Mouse (Mus musculus): ENCODE results near the gene Hsp90b1. TPM values are rescaled to one million over a fixed set of nuclear protein-coding genes. Genes with fewer than 3 reads are reported as not detected.

Hsp90b1 gene
- polyA plus RNA-seq (2014; fragmentation: Nextera tagmentation; extraction: Ambion mirVana), result 317 and 318 TPM in 2 replicates

DNA sequence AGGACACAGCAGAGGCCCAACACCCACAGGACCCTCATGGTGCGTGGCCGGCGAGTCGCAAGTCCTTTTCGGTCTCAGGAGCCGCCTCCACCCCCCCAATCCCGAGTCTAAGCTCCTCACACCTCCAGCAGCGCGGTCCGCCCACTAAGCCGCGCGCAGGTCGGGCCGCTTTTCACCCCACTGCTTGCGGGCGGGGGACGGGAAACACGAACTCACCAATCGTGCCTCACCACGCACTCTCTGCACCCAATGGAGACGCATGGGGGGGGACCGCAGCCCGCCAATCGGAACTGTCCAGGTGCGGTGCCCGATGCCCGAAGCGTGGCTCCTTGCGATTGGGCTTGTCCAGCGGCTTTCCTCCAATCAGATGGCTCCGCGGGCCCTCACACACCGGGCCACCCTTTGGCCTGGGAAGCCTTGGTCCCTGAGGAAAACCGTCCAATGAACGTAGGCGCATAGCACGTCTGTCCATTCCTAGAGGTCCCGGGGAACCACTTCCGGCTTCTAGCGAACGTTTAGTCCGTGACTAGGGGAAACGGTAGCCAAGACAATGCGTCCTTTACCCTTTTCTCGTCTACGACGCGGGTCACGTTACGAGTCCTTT lies at the start of gene Hsp90b1, which contains the start of gene Ttc41:
Gene Hsp90b1 (minus strand): TSS at position 192 of the 604 bp plus-strand sequence.
Gene Ttc41 (plus strand): TSS at position 494 of the 604 bp plus-strand sequence.
- ATAC-seq (ENCODE audit: insufficient number of reproducible peaks, insufficient read depth, low FRiP score, low read depth), result peak; percentile 98
- WGBS, result under 1% methylated on average over 51 of the region's 51 CpGs

DNA sequence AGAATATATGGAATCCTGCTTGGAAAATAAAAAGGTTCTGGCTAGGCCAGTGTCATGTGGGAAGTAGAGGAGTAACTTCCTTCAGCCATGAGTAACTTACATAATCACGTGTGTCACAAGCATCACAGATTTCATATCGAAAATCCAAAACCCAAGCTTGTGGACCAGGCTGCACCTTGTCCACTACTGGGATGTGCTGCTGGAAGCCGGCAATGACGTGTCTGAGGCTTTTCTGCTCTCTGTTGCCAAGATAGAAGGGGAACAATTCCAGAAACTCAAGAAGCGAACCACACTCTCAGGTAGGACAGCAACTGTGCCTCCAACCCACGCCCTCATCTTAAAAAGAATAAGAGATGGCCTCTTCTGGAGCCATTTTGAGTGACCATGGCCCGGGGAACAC lies 39.0 kb upstream of the Hsp90b1 start:
- H3K4me3 ChIP-seq (ENCODE audit: control insufficient read depth in 1 of 2, insufficient read depth in 1 of 2, low read depth in 1 of 2, low read length in 2 of 2), result no peak overlapping the region
- ATAC-seq (ENCODE audit: insufficient number of reproducible peaks, insufficient read depth, low FRiP score, low read depth), result no peak
- no peak overlapping the region for H3K27ac ChIP-seq (replicated peaks in 1 of 2; ENCODE audit: control insufficient read depth in 1 of 2, insufficient read depth in 1 of 2, low read depth in 2 of 2, low read length in 2 of 2)
- WGBS, result 84% methylated on average over 7 of the region's 7 CpGs
- H3K4me2 ChIP-seq (ENCODE audit: low read length), result no peak overlapping the region
- H3K4me1 ChIP-seq (ENCODE audit: control insufficient read depth in 2 of 2, insufficient read depth in 2 of 2, low read length in 2 of 2), result no peaks in the 10 kb centered on the region
- no peak overlapping the region for H3K9ac ChIP-seq (ENCODE audit: low read length)
- no peaks in the 10 kb centered on the region for H3K36me3 ChIP-seq (ENCODE audit: control insufficient read depth, insufficient read depth, low read length)
- no peaks in the 10 kb centered on the region for H3K9me3 ChIP-seq (ENCODE audit: control insufficient read depth, low read length)
- H3K27me3 ChIP-seq (ENCODE audit: control insufficient read depth, insufficient read depth, low read length), result no peaks in the 10 kb centered on the region

More for the DNA sequence above, at the start of gene Hsp90b1, which contains the start of gene Ttc41:
- H3K9ac ChIP-seq (ENCODE audit: low read length), result peak within 1 kb of the TSS; percentile 99
- H3K4me1 ChIP-seq (ENCODE audit: control insufficient read depth in 2 of 2, insufficient read depth in 2 of 2, low read length in 2 of 2), result peaks cover 2 to 41% of the 10 kb centered on the region in 2 experiments; a peak in 3 of 4 replicates
- no peaks in the 10 kb centered on the region for H3K27me3 ChIP-seq (ENCODE audit: control insufficient read depth, insufficient read depth, low read length)
- peaks cover 36% of the 10 kb centered on the region for H3K36me3 ChIP-seq (ENCODE audit: control insufficient read depth, insufficient read depth, low read length)
- no peaks in the 10 kb centered on the region for H3K9me3 ChIP-seq (ENCODE audit: control insufficient read depth, low read length)
- H3K4me3 ChIP-seq (ENCODE audit: control insufficient read depth in 1 of 2, insufficient read depth in 1 of 2, low read depth in 1 of 2, low read length in 2 of 2), result peak within 1 kb of the TSS; percentile 85 to 94
- H3K4me2 ChIP-seq (ENCODE audit: low read length), result peak within 1 kb of the TSS; percentile 94
- peak within 1 kb of the TSS; percentile 97 to 99 for H3K27ac ChIP-seq (replicated peaks in 1 of 2; ENCODE audit: control insufficient read depth in 1 of 2, insufficient read depth in 1 of 2, low read depth in 2 of 2, low read length in 2 of 2)

DNA sequence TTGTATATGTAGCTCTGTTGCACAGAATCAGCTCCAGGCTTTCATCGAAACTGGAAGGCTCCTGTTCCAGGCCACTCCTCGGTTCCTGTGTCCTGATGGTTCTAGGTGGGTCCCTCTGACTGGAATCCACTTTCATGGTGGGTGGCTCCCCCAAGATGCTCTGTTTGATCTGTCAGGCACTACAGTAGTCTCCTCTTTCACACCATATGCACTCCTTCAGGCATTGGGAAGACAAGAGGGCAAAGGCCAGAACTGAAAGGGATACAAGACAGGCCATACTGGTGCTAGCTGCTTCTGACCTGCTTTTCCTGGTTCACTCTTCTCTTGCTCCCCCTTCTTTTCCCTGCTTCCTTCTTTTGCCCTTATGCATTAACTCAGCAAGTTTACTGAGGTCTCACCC lies 37.6 kb upstream of the Hsp90b1 start:
- WGBS, result 75% methylated on average over 2 of the region's 2 CpGs
- Histone ChIP-seq H3K27ac (replicated peaks in 1 of 2; ENCODE audit: control insufficient read depth in 1 of 2, insufficient read depth in 1 of 2, low read depth in 2 of 2, low read length in 2 of 2) (no peak overlapping the region), H3K4me1 (ENCODE audit: control insufficient read depth in 2 of 2, insufficient read depth in 2 of 2, low read length in 2 of 2) (no peaks in the 10 kb centered on the region), H3K9me3 (ENCODE audit: control insufficient read depth, low read length) (no peaks in the 10 kb centered on the region), H3K36me3 (ENCODE audit: control insufficient read depth, insufficient read depth, low read length) (no peaks in the 10 kb centered on the region), H3K4me2 (ENCODE audit: low read length) (no peak overlapping the region), H3K9ac (ENCODE audit: low read length) (no peak overlapping the region), H3K4me3 (ENCODE audit: control insufficient read depth in 1 of 2, insufficient read depth in 1 of 2, low read depth in 1 of 2, low read length in 2 of 2) (no peak overlapping the region), H3K27me3 (ENCODE audit: control insufficient read depth, insufficient read depth, low read length) (no peaks in the 10 kb centered on the region)
- ATAC-seq (ENCODE audit: insufficient number of reproducible peaks, insufficient read depth, low FRiP score, low read depth), result no peak

DNA sequence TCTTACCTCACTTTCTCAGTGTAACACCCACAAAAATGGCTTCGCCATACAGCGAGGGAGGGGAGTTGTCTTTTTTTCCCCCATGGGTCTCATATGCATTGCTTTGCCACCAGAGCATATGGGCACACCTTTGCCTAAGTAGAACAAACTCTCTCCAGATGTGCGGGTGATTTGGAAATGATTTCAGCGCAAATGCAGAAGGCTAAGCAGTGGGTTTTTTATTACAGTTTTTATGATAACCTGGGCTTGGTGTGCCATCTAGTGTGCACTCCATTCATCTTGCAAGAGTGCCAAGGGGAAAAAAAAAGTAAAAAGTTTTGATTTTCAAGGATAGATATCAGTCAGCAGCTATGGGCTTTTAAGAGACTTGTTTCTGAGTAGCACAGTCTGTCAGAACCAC lies 29.7 kb upstream of the Hsp90b1 start:
- no peak overlapping the region for H3K9ac ChIP-seq (ENCODE audit: low read length)
- no peak overlapping the region for H3K4me3 ChIP-seq (ENCODE audit: control insufficient read depth in 1 of 2, insufficient read depth in 1 of 2, low read depth in 1 of 2, low read length in 2 of 2)
- WGBS, result 85% methylated on average over 4 of the region's 4 CpGs
- no peaks in the 10 kb centered on the region for H3K36me3 ChIP-seq (ENCODE audit: control insufficient read depth, insufficient read depth, low read length)
- no peak overlapping the region for H3K4me2 ChIP-seq (ENCODE audit: low read length)
- no peak for ATAC-seq (ENCODE audit: insufficient number of reproducible peaks, insufficient read depth, low FRiP score, low read depth)
- no peaks in the 10 kb centered on the region for H3K27me3 ChIP-seq (ENCODE audit: control insufficient read depth, insufficient read depth, low read length)
- no peaks in the 10 kb centered on the region for H3K4me1 ChIP-seq (ENCODE audit: control insufficient read depth in 2 of 2, insufficient read depth in 2 of 2, low read length in 2 of 2)
- no peak overlapping the region for H3K27ac ChIP-seq (replicated peaks in 1 of 2; ENCODE audit: control insufficient read depth in 1 of 2, insufficient read depth in 1 of 2, low read depth in 2 of 2, low read length in 2 of 2)
- H3K9me3 ChIP-seq (ENCODE audit: control insufficient read depth, low read length), result no peaks in the 10 kb centered on the region

DNA sequence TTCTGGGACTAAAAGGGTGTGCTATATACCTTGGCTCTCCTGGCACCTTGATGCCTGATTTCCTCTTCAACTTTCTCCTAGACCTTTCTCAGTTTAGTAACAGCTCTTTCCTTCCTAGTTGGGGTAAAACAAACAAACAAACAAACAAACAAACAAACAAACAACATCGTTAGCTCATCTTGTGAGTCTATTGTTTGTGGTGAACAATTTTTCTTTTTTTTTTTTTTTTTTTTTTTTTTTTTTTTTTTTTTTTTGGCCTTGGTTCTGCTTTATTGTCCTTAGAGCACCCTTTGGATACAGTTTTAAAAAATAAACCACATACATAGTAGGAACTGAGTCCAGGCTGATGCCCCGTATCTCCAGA lies 26.2 kb upstream of the Hsp90b1 start:
- Histone ChIP-seq H3K36me3 (ENCODE audit: control insufficient read depth, insufficient read depth, low read length) (no peaks in the 10 kb centered on the region), H3K27me3 (ENCODE audit: control insufficient read depth, insufficient read depth, low read length) (no peaks in the 10 kb centered on the region), H3K27ac (replicated peaks in 1 of 2; ENCODE audit: control insufficient read depth in 1 of 2, insufficient read depth in 1 of 2, low read depth in 2 of 2, low read length in 2 of 2) (no peak overlapping the region), H3K4me1 (ENCODE audit: control insufficient read depth in 2 of 2, insufficient read depth in 2 of 2, low read length in 2 of 2) (peaks cover 4 to 8% of the 10 kb centered on the region in 2 experiments), H3K4me3 (ENCODE audit: control insufficient read depth in 1 of 2, insufficient read depth in 1 of 2, low read depth in 1 of 2, low read length in 2 of 2) (no peak overlapping the region), H3K9ac (ENCODE audit: low read length) (no peak overlapping the region), H3K9me3 (ENCODE audit: control insufficient read depth, low read length) (no peaks in the 10 kb centered on the region), H3K4me2 (ENCODE audit: low read length) (no peak overlapping the region)
- WGBS, result 50% methylated on average over 2 of the region's 2 CpGs
- no peak for ATAC-seq (ENCODE audit: insufficient number of reproducible peaks, insufficient read depth, low FRiP score, low read depth)

- no peaks in the 10 kb centered on the region for H3K27me3 ChIP-seq (ENCODE audit: control insufficient read depth, insufficient read depth, low read length)
- H3K9me3 ChIP-seq (ENCODE audit: control insufficient read depth, low read length), result no peaks in the 10 kb centered on the region
- 5% methylated on average over 22 of the region's 22 CpGs for WGBS
- H3K9ac ChIP-seq (ENCODE audit: low read length), result peak overlapping the region; percentile 67
- H3K4me2 ChIP-seq (ENCODE audit: low read length), result peak overlapping the region; percentile 67
- no peaks in the 10 kb centered on the region for H3K36me3 ChIP-seq (ENCODE audit: control insufficient read depth, insufficient read depth, low read length)
- peak overlapping the region; percentile 42 to 61 for H3K4me3 ChIP-seq (ENCODE audit: control insufficient read depth in 1 of 2, insufficient read depth in 1 of 2, low read depth in 1 of 2, low read length in 2 of 2)
- H3K4me1 ChIP-seq (ENCODE audit: control insufficient read depth in 2 of 2, insufficient read depth in 2 of 2, low read length in 2 of 2), result peaks cover 4 to 8% of the 10 kb centered on the region in 2 experiments
- ATAC-seq (ENCODE audit: insufficient number of reproducible peaks, insufficient read depth, low FRiP score, low read depth), result no peak
- no peak overlapping the region for H3K27ac ChIP-seq (replicated peaks in 1 of 2; ENCODE audit: control insufficient read depth in 1 of 2, insufficient read depth in 1 of 2, low read depth in 2 of 2, low read length in 2 of 2)
Observed at GRCm38 (mm10) chr10:86730823-86731499, 25.7 kb upstream of the Hsp90b1 start.

- Histone ChIP-seq H3K9ac (ENCODE audit: low read length) (no peak overlapping the region), H3K9me3 (ENCODE audit: control insufficient read depth, low read length) (no peaks in the 10 kb centered on the region), H3K36me3 (ENCODE audit: control insufficient read depth, insufficient read depth, low read length) (no peaks in the 10 kb centered on the region), H3K27me3 (ENCODE audit: control insufficient read depth, insufficient read depth, low read length) (no peaks in the 10 kb centered on the region), H3K4me1 (ENCODE audit: control insufficient read depth in 2 of 2, insufficient read depth in 2 of 2, low read length in 2 of 2) (peaks cover 4 to 8% of the 10 kb centered on the region in 2 experiments), H3K4me2 (ENCODE audit: low read length) (no peak overlapping the region; the same call in 1 of the 2 replicates), H3K27ac (replicated peaks in 1 of 2; ENCODE audit: control insufficient read depth in 1 of 2, insufficient read depth in 1 of 2, low read depth in 2 of 2, low read length in 2 of 2) (peak overlapping the region in 1 of 2 experiments; percentile 23; a peak in 1 of 4 replicates), H3K4me3 (ENCODE audit: control insufficient read depth in 1 of 2, insufficient read depth in 1 of 2, low read depth in 1 of 2, low read length in 2 of 2) (no peak overlapping the region)
- 74% methylated on average over 3 of the region's 3 CpGs for WGBS
- ATAC-seq (ENCODE audit: insufficient number of reproducible peaks, insufficient read depth, low FRiP score, low read depth), result no peak
Observed at GRCm38 (mm10) chr10:86728176-86728575, 22.9 kb upstream of the Hsp90b1 start.
